Mouse (Mus musculus) thymus, adult 2 months (tissue): ENCODE results near the gene Ccnyl1.

Experiments
- CTCF ChIP-seq: fragments of 200-500 bp; IDR thresholded peaks from 2 replicates; pipeline ENCODE4 v1.5.1; 2012; ENCODE audit warnings: mild to moderate bottlenecking, control low read depth, low read length, moderate library complexity, borderline replicate concordance; ENCODE audit not compliant: control insufficient read depth, poor library complexity, insufficient read depth; ENCODE audit errors: extremely low read depth
- POLR2A ChIP-seq: fragments of 200-500 bp; IDR thresholded peaks from 2 replicates; pipeline ENCODE4 v1.6.1; 2012; ENCODE audit warnings: mild to moderate bottlenecking, low read length, control low read depth, moderate library complexity; ENCODE audit not compliant: control insufficient read depth, poor library complexity, insufficient read depth; ENCODE audit errors: extremely low read depth

DNA sequence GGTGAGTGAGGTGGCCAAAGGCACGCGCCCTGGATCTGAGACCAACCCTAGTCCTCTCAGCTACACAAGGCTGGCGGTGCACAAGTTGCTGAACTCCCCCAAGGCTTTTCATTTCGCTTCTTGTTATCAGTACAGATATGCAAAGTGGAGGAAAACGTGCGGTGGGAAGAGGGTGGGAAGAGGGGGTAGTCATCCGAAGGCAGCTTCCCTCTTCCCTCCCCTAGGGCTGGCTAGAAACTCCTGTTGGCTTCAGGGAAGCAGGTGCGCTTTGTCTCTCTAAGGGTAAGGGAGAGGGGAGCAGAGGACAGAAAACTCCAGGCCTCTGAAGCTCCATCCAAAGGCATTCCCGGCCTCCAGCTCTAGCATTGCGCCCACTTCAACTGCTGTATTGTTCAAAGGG is 41.9 kb downstream of the Ccnyl1 start:
- no peak for TF ChIP-seq CTCF
- TF ChIP-seq POLR2A, result no peak
